Mouse (Mus musculus) liver, embryonic 14.5 days (tissue): ENCODE measurements around the gene Ttc22.
A peak's percentile ranks its signal among the peaks of the same experiment; 100 is the strongest.

Experiments used
- CTCF ChIP-seq: IDR thresholded peaks from 2 replicates; pipeline ENCODE4 v1.5.1; 2016; ENCODE audit warnings: antibody characterized with exemption, low read depth, control low read depth
- EP300 ChIP-seq: IDR thresholded peaks from 2 replicates; pipeline ENCODE4 v1.6.1; 2016; ENCODE audit warnings: antibody characterized with exemption, low read depth

DNA sequence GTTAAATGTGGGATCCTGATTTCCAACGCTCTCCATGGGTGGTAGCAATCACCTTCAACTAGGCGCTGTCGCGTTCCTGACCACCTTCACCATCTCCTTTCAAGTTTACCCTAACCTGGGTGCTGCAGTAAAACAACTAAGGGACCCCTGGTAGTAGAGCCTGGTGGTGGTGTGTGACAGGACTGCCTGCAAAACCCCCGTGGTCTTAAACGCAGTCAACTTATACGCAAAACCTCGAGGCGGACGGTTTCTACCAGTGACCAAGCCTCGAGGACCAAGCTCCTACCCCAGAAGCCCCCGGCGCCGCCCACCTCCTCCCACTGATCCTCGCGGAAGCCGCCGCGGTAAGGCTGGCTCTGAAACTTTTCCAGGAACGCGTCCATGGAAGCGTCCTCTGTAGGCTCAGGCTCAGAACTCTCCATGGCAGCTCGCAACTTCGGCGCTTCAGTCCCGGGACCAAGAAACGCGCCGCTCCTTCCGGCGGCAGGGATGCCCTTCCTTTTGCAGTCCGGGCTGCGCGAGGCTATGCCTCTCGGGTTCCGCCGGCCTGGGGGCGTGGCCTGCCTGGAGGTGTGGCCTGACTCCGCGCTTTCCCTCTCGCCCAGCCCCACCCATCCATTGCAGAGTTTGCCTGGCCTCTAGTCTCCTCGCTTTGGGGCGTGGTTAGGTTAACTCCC is 56.3 kb downstream of the Ttc22 start, which contains the start of gene Ttc4:
- TF ChIP-seq EP300 (no peak), CTCF (0 out of 2 replicates have a peak, but pooled peaks have one; percentile 27)
